Mouse (Mus musculus): ENCODE measurements at regions not wholly inside any gene's neighbourhood (a gene's known extent, or its start where the extent isn't known, plus 50 kb on each side); places are given as distances from the start of the nearest gene placed in this dataset.

- no peaks in the 10 kb centered on the region for H3K4me1 ChIP-seq (replicated peaks; ENCODE audit: control insufficient read depth, insufficient read depth, low read length)
- WGBS, result 64% methylated on average over 3 of the region's 3 CpGs
- H3K27ac ChIP-seq (ENCODE audit: low read depth, low read length), result no peak overlapping the region
- ATAC-seq (replicated peaks; ENCODE audit: low FRiP score) (no peak), DNase-seq (ENCODE audit: low spot score) (no peak)
- H3K27me3 ChIP-seq (replicated peaks; ENCODE audit: control insufficient read depth, insufficient read depth, low read length), result no peaks in the 10 kb centered on the region
- no peak overlapping the region for H3K9ac ChIP-seq (ENCODE audit: low read depth, low read length)
- H3K4me3 ChIP-seq (ENCODE audit: low read depth, low read length), result no peak overlapping the region
- no peaks in the 10 kb centered on the region for H3K36me3 ChIP-seq (ENCODE audit: control insufficient read depth, insufficient read depth, low read length)
- 0 out of 2 replicates have a peak, but pooled peaks cover 3% of the 10 kb centered on the region for H3K9me3 ChIP-seq (ENCODE audit: control insufficient read depth, low read length)
- H3K4me2 ChIP-seq, result no peak overlapping the region
Measured at GRCm38 (mm10) chr5:111914296-111914695, 180.6 kb downstream of the Gm26897 start.

GRCm38 (mm10) chr5:111917643-111918252 lies 184.0 kb downstream of the Gm26897 start:
- no peak for ATAC-seq (replicated peaks; ENCODE audit: low FRiP score)
- no peak for DNase-seq (ENCODE audit: low spot score)
- Histone ChIP-seq H3K27ac (ENCODE audit: low read depth, low read length) (no peak overlapping the region), H3K36me3 (ENCODE audit: control insufficient read depth, insufficient read depth, low read length) (no peaks in the 10 kb centered on the region), H3K9ac (ENCODE audit: low read depth, low read length) (no peak overlapping the region), H3K4me2 (no peak overlapping the region), H3K4me3 (ENCODE audit: low read depth, low read length) (no peak overlapping the region), H3K27me3 (replicated peaks; ENCODE audit: control insufficient read depth, insufficient read depth, low read length) (no peaks in the 10 kb centered on the region), H3K4me1 (replicated peaks; ENCODE audit: control insufficient read depth, insufficient read depth, low read length) (no peaks in the 10 kb centered on the region), H3K9me3 (ENCODE audit: control insufficient read depth, low read length) (0 out of 2 replicates have a peak, but pooled peaks cover 3% of the 10 kb centered on the region)
- WGBS, result 27% methylated on average over 8 of the region's 8 CpGs

GRCm38 (mm10) chr5:111918888-111919287 lies 185.2 kb downstream of the Gm26897 start:
- Histone ChIP-seq H3K4me2 (no peak overlapping the region), H3K36me3 (ENCODE audit: control insufficient read depth, insufficient read depth, low read length) (no peaks in the 10 kb centered on the region), H3K4me3 (ENCODE audit: low read depth, low read length) (no peak overlapping the region), H3K4me1 (replicated peaks; ENCODE audit: control insufficient read depth, insufficient read depth, low read length) (no peaks in the 10 kb centered on the region), H3K9ac (ENCODE audit: low read depth, low read length) (no peak overlapping the region), H3K9me3 (ENCODE audit: control insufficient read depth, low read length) (no peaks in the 10 kb centered on the region), H3K27me3 (replicated peaks; ENCODE audit: control insufficient read depth, insufficient read depth, low read length) (no peaks in the 10 kb centered on the region), H3K27ac (ENCODE audit: low read depth, low read length) (no peak overlapping the region)
- ATAC-seq (replicated peaks; ENCODE audit: low FRiP score), result no peak
- DNase-seq (ENCODE audit: low spot score), result no peak
- WGBS, result 71% methylated on average over 14 of the region's 14 CpGs

- Histone ChIP-seq H3K4me2 (no peak overlapping the region), H3K9me3 (ENCODE audit: control insufficient read depth, low read length) (no peaks in the 10 kb centered on the region), H3K27ac (ENCODE audit: low read depth, low read length) (no peak overlapping the region), H3K36me3 (ENCODE audit: control insufficient read depth, insufficient read depth, low read length) (no peaks in the 10 kb centered on the region), H3K4me3 (ENCODE audit: low read depth, low read length) (no peak overlapping the region), H3K9ac (ENCODE audit: low read depth, low read length) (no peak overlapping the region), H3K4me1 (replicated peaks; ENCODE audit: control insufficient read depth, insufficient read depth, low read length) (no peaks in the 10 kb centered on the region), H3K27me3 (replicated peaks; ENCODE audit: control insufficient read depth, insufficient read depth, low read length) (no peaks in the 10 kb centered on the region)
- 50% methylated on average over 18 of the region's 18 CpGs for WGBS
- no peak for ATAC-seq (replicated peaks; ENCODE audit: low FRiP score)
- no peak for DNase-seq (ENCODE audit: low spot score)
Measured at GRCm38 (mm10) chr5:111922991-111923701, 189.4 kb downstream of the Gm26897 start.

GRCm38 (mm10) chr5:111925757-111926156 lies 192.0 kb downstream of the Gm26897 start:
- no peak for DNase-seq (ENCODE audit: low spot score)
- no peaks in the 10 kb centered on the region for H3K9me3 ChIP-seq (ENCODE audit: control insufficient read depth, low read length)
- no peak overlapping the region for H3K27ac ChIP-seq (ENCODE audit: low read depth, low read length)
- H3K36me3 ChIP-seq (ENCODE audit: control insufficient read depth, insufficient read depth, low read length), result no peaks in the 10 kb centered on the region
- no peaks in the 10 kb centered on the region for H3K27me3 ChIP-seq (replicated peaks; ENCODE audit: control insufficient read depth, insufficient read depth, low read length)
- no peaks in the 10 kb centered on the region for H3K4me1 ChIP-seq (replicated peaks; ENCODE audit: control insufficient read depth, insufficient read depth, low read length)
- H3K4me3 ChIP-seq (ENCODE audit: low read depth, low read length), result no peak overlapping the region
- ATAC-seq (replicated peaks; ENCODE audit: low FRiP score), result no peak
- H3K9ac ChIP-seq (ENCODE audit: low read depth, low read length), result no peak overlapping the region
- WGBS, result 65% methylated on average over 6 of the region's 6 CpGs
- no peak overlapping the region for H3K4me2 ChIP-seq

GRCm38 (mm10) chr5:111929180-111929990 lies 195.7 kb downstream of the Gm26897 start:
- DNase-seq (ENCODE audit: low spot score) (no peak), ATAC-seq (replicated peaks; ENCODE audit: low FRiP score) (no peak)
- no peak overlapping the region for H3K4me2 ChIP-seq
- H3K4me3 ChIP-seq (ENCODE audit: low read depth, low read length), result no peak overlapping the region
- no peaks in the 10 kb centered on the region for H3K9me3 ChIP-seq (ENCODE audit: control insufficient read depth, low read length)
- no peak overlapping the region for H3K9ac ChIP-seq (ENCODE audit: low read depth, low read length)
- WGBS, result 63% methylated on average over 15 of the region's 15 CpGs
- no peaks in the 10 kb centered on the region for H3K27me3 ChIP-seq (replicated peaks; ENCODE audit: control insufficient read depth, insufficient read depth, low read length)
- no peak overlapping the region for H3K27ac ChIP-seq (ENCODE audit: low read depth, low read length)
- H3K4me1 ChIP-seq (replicated peaks; ENCODE audit: control insufficient read depth, insufficient read depth, low read length), result no peaks in the 10 kb centered on the region
- no peaks in the 10 kb centered on the region for H3K36me3 ChIP-seq (ENCODE audit: control insufficient read depth, insufficient read depth, low read length)

DNA sequence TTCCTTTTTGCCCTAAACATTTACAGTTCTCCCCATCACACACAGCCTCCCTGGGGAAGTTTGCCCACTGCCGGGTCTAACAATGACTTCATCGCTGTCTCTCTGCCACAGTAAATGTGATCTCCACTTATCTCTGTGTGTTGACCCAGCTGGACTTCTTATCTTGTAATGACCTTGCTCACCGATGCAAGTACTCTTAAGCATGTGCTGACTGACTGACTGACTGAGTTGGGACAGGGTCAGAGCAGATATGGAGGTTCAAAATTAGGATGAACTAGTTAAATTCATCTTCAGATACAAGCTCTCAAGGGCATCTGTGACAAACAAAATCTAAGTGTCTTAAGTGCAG lies 196.2 kb downstream of the Gm26897 start:
- ATAC-seq (replicated peaks; ENCODE audit: low FRiP score) (no peak), DNase-seq (ENCODE audit: low spot score) (no peak)
- Histone ChIP-seq H3K4me3 (ENCODE audit: low read depth, low read length) (no peak overlapping the region), H3K36me3 (ENCODE audit: control insufficient read depth, insufficient read depth, low read length) (no peaks in the 10 kb centered on the region), H3K4me2 (no peak overlapping the region), H3K9ac (ENCODE audit: low read depth, low read length) (no peak overlapping the region), H3K27me3 (replicated peaks; ENCODE audit: control insufficient read depth, insufficient read depth, low read length) (no peaks in the 10 kb centered on the region), H3K9me3 (ENCODE audit: control insufficient read depth, low read length) (no peaks in the 10 kb centered on the region), H3K27ac (ENCODE audit: low read depth, low read length) (no peak overlapping the region), H3K4me1 (replicated peaks; ENCODE audit: control insufficient read depth, insufficient read depth, low read length) (no peaks in the 10 kb centered on the region)
- 45% methylated on average over 3 of the region's 3 CpGs for WGBS

DNA sequence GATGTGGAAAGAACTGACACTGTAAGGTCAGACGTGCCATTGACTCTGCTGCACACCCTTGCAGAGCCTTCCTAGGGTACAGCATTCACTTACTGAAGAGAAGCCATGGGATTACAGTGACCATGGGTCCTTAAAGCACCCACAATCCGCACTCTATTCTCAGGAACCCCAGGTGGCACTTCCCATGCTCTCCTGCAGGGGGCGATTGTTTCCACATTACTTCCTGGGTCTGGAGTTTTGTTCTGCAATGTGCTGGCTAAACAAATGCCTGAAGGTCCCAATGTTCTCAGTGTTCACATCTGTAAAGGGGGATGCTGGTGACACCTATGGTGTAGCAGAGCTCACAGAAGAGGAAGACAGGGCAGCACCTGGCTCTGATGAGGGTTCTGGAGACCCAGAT lies 198.0 kb downstream of the Gm26897 start:
- Histone ChIP-seq H3K9ac (ENCODE audit: low read depth, low read length) (no peak overlapping the region), H3K9me3 (ENCODE audit: control insufficient read depth, low read length) (no peaks in the 10 kb centered on the region), H3K4me2 (no peak overlapping the region), H3K4me1 (replicated peaks; ENCODE audit: control insufficient read depth, insufficient read depth, low read length) (no peaks in the 10 kb centered on the region), H3K27ac (ENCODE audit: low read depth, low read length) (no peak overlapping the region), H3K36me3 (ENCODE audit: control insufficient read depth, insufficient read depth, low read length) (no peaks in the 10 kb centered on the region), H3K4me3 (ENCODE audit: low read depth, low read length) (no peak overlapping the region), H3K27me3 (replicated peaks; ENCODE audit: control insufficient read depth, insufficient read depth, low read length) (no peaks in the 10 kb centered on the region)
- 54% methylated on average over 3 of the region's 3 CpGs for WGBS
- ATAC-seq (replicated peaks; ENCODE audit: low FRiP score) (no peak), DNase-seq (ENCODE audit: low spot score) (no peak)

All from liver, embryonic 11.5 days (tissue).